Mouse (Mus musculus) small intestine, adult 2 months (tissue): ENCODE data around the gene Shc4.

ENCODE experiments used
- CTCF ChIP-seq: fragments of 200-500 bp; IDR thresholded peaks from 2 replicates; pipeline ENCODE4 v1.5.1; 2012; ENCODE audit warnings: low read depth, mild to moderate bottlenecking, control low read depth, inconsistent platforms, low read length, moderate library complexity, mixed read lengths; ENCODE audit not compliant: insufficient replicate concordance, insufficient read length; ENCODE audit errors: extremely low read depth
- POLR2A ChIP-seq: fragments of 200-500 bp; IDR thresholded peaks from 2 replicates; pipeline ENCODE4 v1.6.1; 2012; ENCODE audit warnings: low read depth, mild to moderate bottlenecking, control low read depth, inconsistent platforms, low read length, moderate library complexity

DNA sequence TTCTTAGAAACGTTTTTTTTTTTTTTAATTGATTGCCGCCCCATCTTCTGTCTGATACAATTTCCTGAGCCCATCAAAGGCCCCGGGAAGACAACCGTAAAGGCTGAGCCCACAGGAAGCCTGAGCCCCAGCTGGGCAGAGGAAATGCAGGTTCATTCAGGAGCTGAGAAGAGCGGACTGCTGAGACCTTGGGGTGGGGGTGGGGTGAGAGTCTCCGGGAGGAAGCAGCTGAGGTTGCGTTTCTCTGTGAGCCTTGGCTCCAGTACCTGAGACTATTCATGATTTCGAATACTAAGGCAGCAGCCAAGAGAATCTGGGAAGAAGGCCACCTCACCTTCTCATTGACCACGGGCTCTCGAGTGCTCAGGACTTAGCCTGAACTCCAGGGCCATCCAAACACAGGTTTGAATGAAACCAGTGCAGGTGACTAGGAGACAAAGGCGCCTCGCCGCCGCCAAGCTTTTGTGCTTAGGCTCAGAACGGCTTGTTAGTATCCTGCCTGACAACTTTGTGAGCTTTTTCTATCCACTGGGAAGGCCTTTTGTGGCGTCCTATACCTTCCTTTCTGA is 682 bp upstream of the Shc4 start:
- TF ChIP-seq POLR2A: no peak
- no peak for TF ChIP-seq CTCF
